Mouse (Mus musculus) heart, embryonic 13.5 days (tissue): Measurements from ENCODE around the gene Mbd6. TPM values are rescaled to one million over a fixed set of nuclear protein-coding genes. Genes with fewer than 3 reads are reported as not detected.

Experiments
- ATAC-seq: fragments of 200-750 bp; cut with Nextera tagmentation; 2 replicates; pipeline ENCODE4 v1.8.0; 2017; ENCODE audit warnings: moderate TSS enrichment; ENCODE audit not compliant: insufficient number of reproducible peaks, low FRiP score, low TSS enrichment; ENCODE audit errors: extremely low read depth
- H3K27ac ChIP-seq: fragments of 300-500 bp; sonication (generic); replicated peaks from 2 replicates; pipeline ENCODE4 v1.5.1; 2015; ENCODE audit warnings: moderate library complexity, mild to moderate bottlenecking, inconsistent platforms
- H3K27me3 ChIP-seq: fragments of 300-500 bp; sonication (generic); replicated peaks from 2 replicates; pipeline ENCODE4 v1.6.1; 2015; ENCODE audit warnings: mild to moderate bottlenecking, inconsistent platforms
- H3K36me3 ChIP-seq: fragments of 300-500 bp; sonication (generic); 2 replicates; pipeline ENCODE4 v1.6.1; 2015; ENCODE audit warnings: mild to moderate bottlenecking, inconsistent platforms
- H3K4me1 ChIP-seq: fragments of 300-500 bp; sonication (generic); 2 replicates; pipeline ENCODE4 v1.6.1; 2015; ENCODE audit warnings: inconsistent platforms
- H3K4me2 ChIP-seq: fragments of 300-500 bp; sonication (generic); 2 replicates; pipeline ENCODE4 v1.6.1; 2015; ENCODE audit warnings: inconsistent platforms, mild to moderate bottlenecking, moderate library complexity
- H3K4me3 ChIP-seq: fragments of 300-500 bp; sonication (generic); 2 replicates; pipeline ENCODE4 v1.5.1; 2015; ENCODE audit warnings: moderate library complexity, mild to moderate bottlenecking, inconsistent platforms
- H3K9ac ChIP-seq: fragments of 300-500 bp; sonication (generic); 2 replicates; pipeline ENCODE4 v1.6.1; 2015; ENCODE audit warnings: inconsistent platforms, mild to moderate bottlenecking, moderate library complexity
- H3K9me3 ChIP-seq: fragments of 300-500 bp; sonication (generic); 2 replicates; pipeline ENCODE4 v1.6.1; 2016; ENCODE audit warnings: inconsistent platforms
- WGBS: fragments of 180-500 bp; shearing (Covaris S2); methylation state at CpG from one replicate; pipeline ENCODE4 v1.1.7; 2015; ENCODE audit warnings: mixed read lengths; 5-methylcytosine and 5-hydroxymethylcytosine counted together
- polyA plus RNA-seq: library from polyadenylated mRNA; unstranded; fragments of >200 nt; fragmentation: Nextera tagmentation; extraction: Ambion mirVana; gene quantifications from 2 replicates; pipeline ENCODE4 v1.2.1, GENCODE M21; 2015

Gene Mbd6
- polyA plus RNA-seq = 12.6 and 12.7 TPM in 2 replicates

GRCm38 (mm10) chr10:127288800-127289572, at the start of gene Mbd6:
Gene Mbd6 (minus strand): TSS chr10:127289018.
- peak within 1 kb of the TSS; percentile 76 for H3K4me2 ChIP-seq
- H3K9me3 ChIP-seq = no peaks in the 10 kb centered on the region
- peak within 1 kb of the TSS; percentile 95 for H3K9ac ChIP-seq
- H3K27me3 ChIP-seq = no peaks in the 10 kb centered on the region
- peak within 1 kb of the TSS; percentile 99 for H3K27ac ChIP-seq
- peaks cover 46% of the 10 kb centered on the region for H3K36me3 ChIP-seq
- under 1% methylated on average over 26 of the region's 65 CpGs for WGBS
- peak; percentile 43 for ATAC-seq
- peak within 1 kb of the TSS; percentile 86 for H3K4me3 ChIP-seq
- peaks cover 71% of the 10 kb centered on the region for H3K4me1 ChIP-seq

- Histone ChIP-seq H3K4me3 (no peak overlapping the region), H3K27ac (no peak overlapping the region), H3K27me3 (peaks cover 77% of the 10 kb centered on the region), H3K9ac (no peak overlapping the region), H3K4me2 (no peak overlapping the region), H3K36me3 (no peaks in the 10 kb centered on the region), H3K4me1 (peaks cover 34% of the 10 kb centered on the region), H3K9me3 (no peaks in the 10 kb centered on the region)
- no peak for ATAC-seq
- WGBS = 78% methylated on average over 6 of the region's 6 CpGs
These were observed 48.8 kb upstream of the Mbd6 start for GRCm38 (mm10) chr10:127337536-127338099.

- Histone ChIP-seq H3K27me3 (peaks cover 76% of the 10 kb centered on the region), H3K9ac (no peak overlapping the region), H3K4me2 (no peak overlapping the region), H3K4me1 (peaks cover 28% of the 10 kb centered on the region), H3K4me3 (no peak overlapping the region), H3K36me3 (no peaks in the 10 kb centered on the region), H3K27ac (no peak overlapping the region), H3K9me3 (no peaks in the 10 kb centered on the region)
- ATAC-seq = no peak
- WGBS = 48% methylated on average over 5 of the region's 5 CpGs
These were observed 48.1 kb upstream of the Mbd6 start for GRCm38 (mm10) chr10:127336952-127337351.

GRCm38 (mm10) chr10:127335271-127335670, 46.5 kb upstream of the Mbd6 start:
- no peak overlapping the region for H3K4me3 ChIP-seq
- WGBS = 46% methylated on average over 1 of the region's 1 CpGs
- ATAC-seq = no peak
- H3K4me1 ChIP-seq = peaks cover 13% of the 10 kb centered on the region
- H3K4me2 ChIP-seq = no peak overlapping the region
- H3K9me3 ChIP-seq = no peaks in the 10 kb centered on the region
- H3K36me3 ChIP-seq = no peaks in the 10 kb centered on the region
- no peak overlapping the region for H3K27ac ChIP-seq
- H3K27me3 ChIP-seq = peaks cover 76% of the 10 kb centered on the region
- no peak overlapping the region for H3K9ac ChIP-seq

GRCm38 (mm10) chr10:127333152-127333551, 44.3 kb upstream of the Mbd6 start:
- Histone ChIP-seq H3K36me3 (no peaks in the 10 kb centered on the region), H3K9me3 (no peaks in the 10 kb centered on the region), H3K4me2 (no peak overlapping the region), H3K27me3 (peaks cover 85% of the 10 kb centered on the region), H3K9ac (no peak overlapping the region), H3K27ac (no peak overlapping the region), H3K4me1 (0 out of 2 replicates have a peak, but pooled peaks cover 2% of the 10 kb centered on the region), H3K4me3 (no peak overlapping the region)
- 51% methylated on average over 5 of the region's 5 CpGs for WGBS
- no peak for ATAC-seq

GRCm38 (mm10) chr10:127332211-127332874, 43.5 kb upstream of the Mbd6 start:
- H3K27me3 ChIP-seq = peaks cover 85% of the 10 kb centered on the region
- H3K27ac ChIP-seq = no peak overlapping the region
- H3K4me1 ChIP-seq = 0 out of 2 replicates have a peak, but pooled peaks cover 2% of the 10 kb centered on the region
- H3K9ac ChIP-seq = peak overlapping the region; percentile 65; the same call in 1 of the 2 replicates
- H3K36me3 ChIP-seq = no peaks in the 10 kb centered on the region
- peak overlapping the region; percentile 18; the same call in 1 of the 2 replicates for H3K4me3 ChIP-seq
- H3K4me2 ChIP-seq = peak overlapping the region; percentile 55
- H3K9me3 ChIP-seq = no peaks in the 10 kb centered on the region
- 37% methylated on average over 31 of the region's 31 CpGs for WGBS
- no peak for ATAC-seq

- Histone ChIP-seq H3K27me3 (peaks cover 90% of the 10 kb centered on the region), H3K4me1 (peaks cover 19% of the 10 kb centered on the region), H3K9ac (no peak overlapping the region), H3K4me2 (no peak overlapping the region), H3K9me3 (no peaks in the 10 kb centered on the region), H3K4me3 (no peak overlapping the region), H3K27ac (no peak overlapping the region), H3K36me3 (no peaks in the 10 kb centered on the region)
- 76% methylated on average over 7 of the region's 7 CpGs for WGBS
- no peak for ATAC-seq
These were observed 41.4 kb upstream of the Mbd6 start for GRCm38 (mm10) chr10:127330212-127330611.

GRCm38 (mm10) chr10:127327461-127328145, 38.8 kb upstream of the Mbd6 start:
- no peak overlapping the region for H3K4me2 ChIP-seq
- ATAC-seq = no peak
- H3K4me3 ChIP-seq = peak overlapping the region; percentile 58; the same call in 1 of the 2 replicates

GRCm38 (mm10) chr10:127326828-127327227, 38.0 kb upstream of the Mbd6 start:
- Histone ChIP-seq H3K4me2 (peak overlapping the region; percentile 84), H3K9me3 (no peaks in the 10 kb centered on the region), H3K9ac (peak overlapping the region; percentile 73), H3K27ac (no peak overlapping the region), H3K36me3 (no peaks in the 10 kb centered on the region), H3K4me3 (peak overlapping the region; percentile 58), H3K4me1 (peaks cover 24% of the 10 kb centered on the region), H3K27me3 (peaks cover 100% of the 10 kb centered on the region)
- no peak for ATAC-seq
- 7% methylated on average over 29 of the region's 29 CpGs for WGBS

More at GRCm38 (mm10) chr10:127327461-127328145, 38.8 kb upstream of the Mbd6 start:
- peaks cover 99% of the 10 kb centered on the region for H3K27me3 ChIP-seq
- WGBS = 47% methylated on average over 18 of the region's 18 CpGs
- no peak overlapping the region for H3K27ac ChIP-seq
- peaks cover 24% of the 10 kb centered on the region for H3K4me1 ChIP-seq
- H3K9me3 ChIP-seq = no peaks in the 10 kb centered on the region
- H3K9ac ChIP-seq = no peak overlapping the region
- H3K36me3 ChIP-seq = no peaks in the 10 kb centered on the region

GRCm38 (mm10) chr10:127326017-127326801, 37.4 kb upstream of the Mbd6 start:
- H3K9me3 ChIP-seq = no peaks in the 10 kb centered on the region
- H3K9ac ChIP-seq = peak overlapping the region; percentile 73
- H3K4me2 ChIP-seq = peak overlapping the region; percentile 84
- no peak; the same call in 1 of the 2 replicates for ATAC-seq
- no peak overlapping the region for H3K27ac ChIP-seq
- no peaks in the 10 kb centered on the region for H3K36me3 ChIP-seq
- peaks cover 24% of the 10 kb centered on the region for H3K4me1 ChIP-seq
- peak overlapping the region; percentile 58 for H3K4me3 ChIP-seq
- H3K27me3 ChIP-seq = peaks cover 99% of the 10 kb centered on the region
- 2% methylated on average over 54 of the region's 54 CpGs for WGBS
